Mouse (Mus musculus): ENCODE measurements around the gene Bicral. TPM values are rescaled to one million over a fixed set of nuclear protein-coding genes. Genes with fewer than 3 reads are reported as not detected.

The Bicral gene
- total and polyA plus RNA-seq, 3 experiments, result 3.0 to 7.4 (median 5.9) TPM

DNA sequence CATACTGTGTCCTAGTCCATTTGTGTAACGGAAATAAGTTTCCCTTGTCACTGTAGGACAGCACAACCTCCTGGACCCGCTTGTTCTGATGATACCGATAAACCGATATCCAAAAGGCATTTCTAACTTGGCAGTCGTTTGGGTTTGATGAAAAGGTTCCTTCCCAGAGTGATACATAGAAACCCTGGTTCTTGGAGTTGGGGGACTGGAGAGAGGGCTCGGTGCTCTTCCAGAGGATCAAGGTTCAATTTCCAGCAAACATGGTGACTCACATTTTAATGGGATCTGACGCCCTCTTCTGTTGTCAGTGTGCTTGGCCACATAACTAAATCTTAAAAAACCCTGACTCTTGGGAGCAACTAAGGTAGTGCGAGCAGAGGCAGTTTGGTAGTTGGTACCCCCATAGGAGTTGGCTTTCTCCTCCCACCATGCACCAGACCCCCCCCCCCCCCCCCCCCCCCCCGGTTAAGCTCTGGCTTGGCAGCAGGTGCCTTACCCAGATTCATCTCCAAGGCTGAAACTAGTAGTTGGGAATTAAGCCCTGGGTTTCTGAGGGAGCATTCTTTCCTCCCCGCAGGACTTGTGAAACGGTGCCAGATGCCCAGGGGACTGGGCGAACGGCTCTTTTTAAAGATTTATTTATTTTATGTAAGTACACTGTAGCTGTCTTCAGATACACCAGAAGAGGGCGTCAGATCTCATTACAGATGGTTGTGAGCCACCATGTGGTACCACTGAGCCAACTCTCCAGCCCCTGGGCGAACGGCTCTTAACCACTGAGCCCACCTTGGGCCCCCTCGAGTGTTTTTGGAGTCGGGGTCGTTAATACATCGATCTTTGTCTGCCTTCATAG, 84.8 kb downstream of the Bicral start:
- dilution Hi-C loops (cut with MboI; ENCODE audit: extremely low pct_ligation_motif_present, extremely low pct_unique_long_range_greater_than_20kb, low sequenced_read_pairs), result no loop called here
- in situ Hi-C loops (cut with MboI; ENCODE audit: low pct_ligation_motif_present, low pct_unique_long_range_greater_than_20kb, low sequenced_read_pairs), result loop anchor here (5.0 kb wide), 2 partner anchors 36 to 121 kb away; partner anchors contain the start of gene Cul7
- peaks cover 4% of the 10 kb centered on the region for H3K79me2 ChIP-seq (replicated peaks; ENCODE audit: control insufficient read depth, extremely low read depth, insufficient read depth, poor library complexity, severe bottlenecking)
- H3K27ac ChIP-seq (ENCODE audit: insufficient read depth, low read depth), result peak overlapping the region; percentile 85
- H3K4me3 ChIP-seq (replicated peaks in 1 of 3; ENCODE audit: low read depth in 2 of 3, low read length in 2 of 3, poor library complexity in 1 of 3), result peak overlapping the region; percentile 62 to 88 (median 86)
- peak overlapping the region; percentile 61 for H3K9ac ChIP-seq (ENCODE audit: insufficient read depth, low read depth)
- H3K27me3 ChIP-seq (replicated peaks), result no peaks in the 10 kb centered on the region
- H3K4me1 ChIP-seq (ENCODE audit: control insufficient read depth in 1 of 2, insufficient read depth in 2 of 2), result peaks cover 3 to 22% of the 10 kb centered on the region in 2 experiments; a peak in 3 of 4 replicates
- no peaks in the 10 kb centered on the region for H3K9me3 ChIP-seq (replicated peaks; ENCODE audit: low read length)
- TF ChIP-seq MAZ (IDR thresholded peaks at IDR 0.05; ENCODE audit: low read depth, low read length) (peak; percentile 83), ZKSCAN1 (IDR thresholded peaks at IDR 0.05; ENCODE audit: borderline replicate concordance, low read depth, low read length) (no peak), SMC3 (IDR thresholded peaks at IDR 0.05; ENCODE audit: low read depth, low read length) (peak; percentile 33), ZC3H11A (IDR thresholded peaks at IDR 0.05; ENCODE audit: low read depth, low read length) (no peak), RCOR1 (conservative IDR thresholded peaks at IDR 0.05; ENCODE audit: low read depth, low read length) (no peak), KAT2A (IDR thresholded peaks at IDR 0.05; ENCODE audit: insufficient replicate concordance, low read length) (no peak), IRF4 (IDR thresholded peaks at IDR 0.05; ENCODE audit: low read depth, low read length) (no peak), POLR2A (IDR thresholded peaks at IDR 0.05; ENCODE audit: low read depth, low read length) (peak; percentile 54), RAD21 (IDR thresholded peaks at IDR 0.05; ENCODE audit: low read depth, low read length) (peak; percentile 30), CHD1 (IDR thresholded peaks at IDR 0.05; ENCODE audit: low read depth, low read length) (no peak), NRF1 (IDR thresholded peaks at IDR 0.05; ENCODE audit: low read depth, low read length) (no peak), CTCF (conservative IDR thresholded peaks at IDR 0.05 in 1 of 2, IDR thresholded peaks at IDR 0.05 in 1 of 2; ENCODE audit: low read depth in 2 of 2, low read length in 2 of 2) (peak; percentile 23 to 61; a peak in 3 of 4 replicates), ZMIZ1 (IDR thresholded peaks at IDR 0.05; ENCODE audit: low read depth, low read length) (peak; percentile 83), POLR2AphosphoS2 (IDR thresholded peaks at IDR 0.05; ENCODE audit: low read depth, low read length) (peak; percentile 97), BHLHE40 (IDR thresholded peaks at IDR 0.05; ENCODE audit: low read depth, low read length) (no peak), USF2 (conservative IDR thresholded peaks at IDR 0.05; ENCODE audit: low read depth, low read length) (no peak), CHD2 (IDR thresholded peaks at IDR 0.05; ENCODE audit: low read length) (peak; percentile 68), ELF1 (IDR thresholded peaks at IDR 0.05; ENCODE audit: low read depth, low read length) (peak; percentile 39; the same call in 1 of the 2 replicates), PAX5 (IDR thresholded peaks at IDR 0.05; ENCODE audit: low read length) (no peak), USF1 (IDR thresholded peaks at IDR 0.05; ENCODE audit: low read depth, low read length) (no peak)
- DNase-seq (ENCODE audit: extremely low read depth), result peak; percentile 65
- H3K36me3 ChIP-seq (replicated peaks in 1 of 2; ENCODE audit: control insufficient read depth in 1 of 2, insufficient read depth in 1 of 2, low read length in 1 of 2), result peaks cover 36 to 40% of the 10 kb centered on the region in 2 experiments
- H3K4me2 ChIP-seq (ENCODE audit: insufficient read depth, low read depth, poor library complexity, severe bottlenecking), result peak overlapping the region; percentile 87
